Mouse (Mus musculus): ENCODE data around the gene Mboat7. TPM values are rescaled to one million over a fixed set of nuclear protein-coding genes. Genes with fewer than 3 reads are reported as not detected.

Gene Mboat7
- polyA plus RNA-seq, 1 experiment = 29.9 TPM

DNA sequence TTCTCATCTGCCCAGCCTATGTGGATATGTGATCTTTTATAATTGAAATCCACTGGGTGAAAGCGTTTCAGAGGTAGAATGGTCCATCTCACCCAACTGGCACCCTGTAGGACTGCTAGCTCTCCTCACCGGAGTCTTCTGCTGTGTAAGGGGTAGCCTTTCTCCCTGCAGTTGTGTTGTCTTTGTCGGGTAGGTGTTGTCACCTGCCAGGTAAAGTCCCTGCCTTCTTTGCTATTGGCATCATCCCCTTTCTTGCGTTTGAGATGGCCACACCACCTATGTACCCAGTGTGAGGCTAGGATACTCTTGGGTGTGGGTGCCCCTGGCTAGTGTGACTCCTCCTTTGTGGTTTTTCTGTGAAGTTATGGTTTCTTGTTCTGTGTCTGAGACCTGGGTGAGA, 46.7 kb downstream of the Mboat7 start:
- Histone ChIP-seq H3K79me2 (ENCODE audit: control insufficient read depth, insufficient read depth) (peaks cover 46% of the 10 kb centered on the region), H3K36me3 (ENCODE audit: control insufficient read depth, insufficient read depth) (peaks cover 14% of the 10 kb centered on the region), H3K4me2 (ENCODE audit: low read depth) (peak overlapping the region; percentile 90), H3ac (ENCODE audit: control insufficient read depth, insufficient read length) (peak overlapping the region; percentile 73), H3K4me3 (peak overlapping the region; percentile 68), H3K27me3 (ENCODE audit: control insufficient read depth, insufficient read depth, insufficient read length) (no peaks in the 10 kb centered on the region)
- TF ChIP-seq MYOG (IDR thresholded peaks at IDR 0.05; ENCODE audit: control insufficient read depth in 1 of 3, insufficient read depth in 1 of 3, insufficient read length in 2 of 3, low read depth in 2 of 3) (no peak), REST (IDR thresholded peaks at IDR 0.05; ENCODE audit: insufficient read depth, insufficient read length) (no peak), MAX (IDR thresholded peaks at IDR 0.05; ENCODE audit: low read depth) (no peak), E2F4 (IDR thresholded peaks at IDR 0.05; ENCODE audit: insufficient read depth) (no peak), POLR2A (IDR thresholded peaks at IDR 0.05; ENCODE audit: insufficient read length, low read depth) (no peak), CEBPB (IDR thresholded peaks at IDR 0.05; ENCODE audit: insufficient read depth, poor library complexity, severe bottlenecking) (no peak), MYOD1 (IDR thresholded peaks at IDR 0.05; ENCODE audit: control insufficient read depth in 1 of 3, insufficient read length in 2 of 3, low read depth in 2 of 3) (no peak), USF1 (IDR thresholded peaks at IDR 0.05; ENCODE audit: low read depth) (no peak)

- peak overlapping the region; percentile 73 for H3ac ChIP-seq (ENCODE audit: control insufficient read depth, insufficient read length)
- peak overlapping the region; percentile 68 for H3K4me3 ChIP-seq
- peaks cover 46% of the 10 kb centered on the region for H3K79me2 ChIP-seq (ENCODE audit: control insufficient read depth, insufficient read depth)
- TF ChIP-seq MAX (IDR thresholded peaks at IDR 0.05; ENCODE audit: low read depth) (no peak), SRF (IDR thresholded peaks at IDR 0.05; ENCODE audit: control insufficient read depth, insufficient read length, low read depth) (no peak), MYOG (IDR thresholded peaks at IDR 0.05; ENCODE audit: control insufficient read depth in 1 of 3, insufficient read depth in 1 of 3, insufficient read length in 2 of 3, low read depth in 2 of 3) (no peak), MYOD1 (IDR thresholded peaks at IDR 0.05; ENCODE audit: control insufficient read depth in 1 of 3, insufficient read length in 2 of 3, low read depth in 2 of 3) (no peak), REST (IDR thresholded peaks at IDR 0.05; ENCODE audit: insufficient read depth, insufficient read length) (no peak), POLR2AphosphoS2 (IDR thresholded peaks at IDR 0.05; ENCODE audit: insufficient read length, low read depth) (no peak), USF1 (IDR thresholded peaks at IDR 0.05; ENCODE audit: low read depth) (no peak), TCF12 (IDR thresholded peaks at IDR 0.05; ENCODE audit: insufficient read depth, poor library complexity, severe bottlenecking) (no peak), CEBPB (IDR thresholded peaks at IDR 0.05; ENCODE audit: insufficient read depth, poor library complexity, severe bottlenecking) (no peak), E2F4 (IDR thresholded peaks at IDR 0.05; ENCODE audit: insufficient read depth) (no peak), POLR2A (IDR thresholded peaks at IDR 0.05; ENCODE audit: insufficient read length, low read depth) (no peak), TCF3 (IDR thresholded peaks at IDR 0.05; ENCODE audit: insufficient read length, low read depth) (no peak)
- peaks cover 10% of the 10 kb centered on the region for H3K36me3 ChIP-seq (ENCODE audit: control insufficient read depth, insufficient read depth)
- no peaks in the 10 kb centered on the region for H3K27me3 ChIP-seq (ENCODE audit: control insufficient read depth, insufficient read depth, insufficient read length)
- H3K4me2 ChIP-seq (ENCODE audit: low read depth) = peak overlapping the region; percentile 90
Measured at GRCm38 (mm10) chr7:3646188-3646587, 47.1 kb downstream of the Mboat7 start.

- H3K79me2 ChIP-seq (ENCODE audit: control insufficient read depth, insufficient read depth) = peaks cover 46% of the 10 kb centered on the region
- H3K4me3 ChIP-seq = peak overlapping the region; percentile 68
- H3K4me2 ChIP-seq (ENCODE audit: low read depth) = peak overlapping the region; percentile 90
- peak overlapping the region; percentile 73 for H3ac ChIP-seq (ENCODE audit: control insufficient read depth, insufficient read length)
- H3K36me3 ChIP-seq (ENCODE audit: control insufficient read depth, insufficient read depth) = peaks cover 3% of the 10 kb centered on the region
- H3K27me3 ChIP-seq (ENCODE audit: control insufficient read depth, insufficient read depth, insufficient read length) = no peaks in the 10 kb centered on the region
- TF ChIP-seq TCF12 (IDR thresholded peaks at IDR 0.05; ENCODE audit: insufficient read depth, poor library complexity, severe bottlenecking) (no peak), MYOD1 (IDR thresholded peaks at IDR 0.05; ENCODE audit: control insufficient read depth in 1 of 3, insufficient read length in 2 of 3, low read depth in 2 of 3) (no peak), POLR2AphosphoS2 (IDR thresholded peaks at IDR 0.05; ENCODE audit: insufficient read length, low read depth) (peak; percentile 15)
Measured at GRCm38 (mm10) chr7:3645488-3646025, 47.8 kb downstream of the Mboat7 start.

DNA sequence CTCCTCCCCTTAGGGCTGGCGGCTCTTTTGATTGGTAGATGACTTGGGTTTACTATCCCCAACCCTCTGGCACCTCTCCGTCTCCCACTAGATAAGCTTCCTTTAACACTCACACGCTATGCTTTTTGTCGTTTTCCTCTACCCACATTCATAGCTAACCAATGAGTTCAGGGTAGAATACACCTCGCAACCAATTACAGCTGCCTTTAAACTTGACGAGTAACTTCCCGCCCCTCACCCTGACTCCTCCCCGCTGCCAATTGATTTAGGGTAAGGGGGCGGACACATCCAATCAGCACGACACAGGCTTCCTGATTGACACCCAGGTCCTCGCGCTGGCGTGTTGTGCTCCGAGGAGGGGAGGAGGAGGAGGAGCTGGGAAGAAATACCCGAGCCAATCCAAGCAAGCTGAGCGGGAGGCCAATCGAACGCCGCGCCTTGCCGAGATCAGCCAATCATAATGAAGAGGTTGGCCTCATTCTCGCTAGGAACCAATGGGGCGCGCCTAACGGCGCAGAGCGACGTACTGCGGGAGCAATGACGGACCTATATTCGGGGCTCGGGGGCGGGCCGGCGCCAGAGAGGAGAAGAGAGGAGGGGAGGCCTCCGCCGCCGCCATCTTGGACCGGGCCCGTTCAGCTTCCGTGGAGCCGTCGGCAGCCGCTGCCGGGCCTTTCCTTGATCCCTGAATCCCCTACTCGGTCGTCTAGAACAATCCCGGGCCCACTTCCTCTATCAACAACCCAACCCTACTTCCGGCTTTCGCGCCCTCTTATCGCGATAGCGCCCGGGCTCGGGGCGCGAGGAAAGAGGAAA, 48.4 kb downstream of the Mboat7 start, which contains the start of gene Cnot3:
Gene Cnot3 (plus strand): TSS at position 597 of the 816 bp plus-strand sequence.
- no peak for TF ChIP-seq USF1 (IDR thresholded peaks at IDR 0.05; ENCODE audit: low read depth)
- TF ChIP-seq POLR2AphosphoS2 (IDR thresholded peaks at IDR 0.05; ENCODE audit: insufficient read length, low read depth) = peak; percentile 61
- peak; percentile 65 for TF ChIP-seq E2F4 (IDR thresholded peaks at IDR 0.05; ENCODE audit: insufficient read depth)
- TF ChIP-seq POLR2A (IDR thresholded peaks at IDR 0.05; ENCODE audit: insufficient read length, low read depth) = peak; percentile 68
- peaks cover 44% of the 10 kb centered on the region for H3K79me2 ChIP-seq (ENCODE audit: control insufficient read depth, insufficient read depth)
- peak within 1 kb of the TSS; percentile 90 for H3K4me2 ChIP-seq (ENCODE audit: low read depth)
- H3K4me3 ChIP-seq = peak within 1 kb of the TSS; percentile 68
- no peaks in the 10 kb centered on the region for H3K27me3 ChIP-seq (ENCODE audit: control insufficient read depth, insufficient read depth, insufficient read length)
- H3K36me3 ChIP-seq (ENCODE audit: control insufficient read depth, insufficient read depth) = no peaks in the 10 kb centered on the region
- H3ac ChIP-seq (ENCODE audit: control insufficient read depth, insufficient read length) = peak within 1 kb of the TSS; percentile 73

DNA sequence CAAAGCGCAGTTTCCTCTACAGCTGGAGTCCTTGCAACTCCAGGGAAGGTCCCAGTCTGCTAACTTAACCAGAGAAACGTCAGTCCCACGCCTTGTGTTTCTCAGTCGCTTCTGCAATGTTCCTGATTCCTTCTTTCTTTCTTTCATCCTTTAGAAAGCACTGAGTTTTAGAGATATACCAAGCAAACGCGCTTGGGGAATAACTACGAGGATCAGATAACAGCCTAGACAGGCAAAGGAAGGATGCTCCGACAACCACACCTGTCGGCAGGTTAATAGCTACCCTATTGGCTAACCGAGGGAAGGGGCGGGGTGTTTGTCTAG, 49.0 kb downstream of the Mboat7 start:
- Histone ChIP-seq H3K36me3 (ENCODE audit: control insufficient read depth, insufficient read depth) (no peaks in the 10 kb centered on the region), H3K4me2 (ENCODE audit: low read depth) (peak overlapping the region; percentile 76), H3K79me2 (ENCODE audit: control insufficient read depth, insufficient read depth) (peaks cover 38% of the 10 kb centered on the region), H3K4me3 (peak overlapping the region; percentile 68), H3ac (ENCODE audit: control insufficient read depth, insufficient read length) (no peak overlapping the region), H3K27me3 (ENCODE audit: control insufficient read depth, insufficient read depth, insufficient read length) (no peaks in the 10 kb centered on the region)
- no peak for TF ChIP-seq TCF12 (IDR thresholded peaks at IDR 0.05; ENCODE audit: insufficient read depth, poor library complexity, severe bottlenecking)
- TF ChIP-seq USF1 (IDR thresholded peaks at IDR 0.05; ENCODE audit: low read depth) = no peak
- TF ChIP-seq SRF (IDR thresholded peaks at IDR 0.05; ENCODE audit: control insufficient read depth, insufficient read length, low read depth) = no peak
- no peak for TF ChIP-seq POLR2A (IDR thresholded peaks at IDR 0.05; ENCODE audit: insufficient read length, low read depth)
- no peak for TF ChIP-seq TCF3 (IDR thresholded peaks at IDR 0.05; ENCODE audit: insufficient read length, low read depth)
- no peak for TF ChIP-seq CEBPB (IDR thresholded peaks at IDR 0.05; ENCODE audit: insufficient read depth, poor library complexity, severe bottlenecking)
- TF ChIP-seq MYOD1 (IDR thresholded peaks at IDR 0.05; ENCODE audit: control insufficient read depth in 1 of 3, insufficient read length in 2 of 3, low read depth in 2 of 3) = no peak
- no peak for TF ChIP-seq REST (IDR thresholded peaks at IDR 0.05; ENCODE audit: insufficient read depth, insufficient read length)
- TF ChIP-seq MAX (IDR thresholded peaks at IDR 0.05; ENCODE audit: low read depth) = no peak
- no peak for TF ChIP-seq E2F4 (IDR thresholded peaks at IDR 0.05; ENCODE audit: insufficient read depth)
- no peak for TF ChIP-seq POLR2AphosphoS2 (IDR thresholded peaks at IDR 0.05; ENCODE audit: insufficient read length, low read depth)
- no peak for TF ChIP-seq MYOG (IDR thresholded peaks at IDR 0.05; ENCODE audit: control insufficient read depth in 1 of 3, insufficient read depth in 1 of 3, insufficient read length in 2 of 3, low read depth in 2 of 3)
